Mouse (Mus musculus): ENCODE measurements around the gene Gimap7.
A peak's percentile ranks its signal among the peaks of the same experiment; 100 is the strongest.

The Gimap7 gene

DNA sequence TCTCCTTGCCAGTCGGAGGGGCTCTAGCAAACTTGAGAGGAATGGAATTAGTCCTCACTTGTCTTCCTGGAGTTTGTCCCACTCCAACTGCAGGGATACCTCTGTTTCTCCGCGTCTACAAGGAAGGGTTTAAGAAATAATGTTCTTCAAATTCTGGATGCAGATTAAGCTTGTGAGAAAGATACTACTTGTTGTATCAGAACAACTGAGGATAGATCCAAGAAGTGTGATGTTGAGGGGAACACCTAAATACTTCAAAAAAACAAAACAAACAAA is 21.3 kb downstream of the Gimap7 start:
- ATAC-seq (ENCODE audit: insufficient number of reproducible peaks, low FRiP score, low TSS enrichment), result no peak

DNA sequence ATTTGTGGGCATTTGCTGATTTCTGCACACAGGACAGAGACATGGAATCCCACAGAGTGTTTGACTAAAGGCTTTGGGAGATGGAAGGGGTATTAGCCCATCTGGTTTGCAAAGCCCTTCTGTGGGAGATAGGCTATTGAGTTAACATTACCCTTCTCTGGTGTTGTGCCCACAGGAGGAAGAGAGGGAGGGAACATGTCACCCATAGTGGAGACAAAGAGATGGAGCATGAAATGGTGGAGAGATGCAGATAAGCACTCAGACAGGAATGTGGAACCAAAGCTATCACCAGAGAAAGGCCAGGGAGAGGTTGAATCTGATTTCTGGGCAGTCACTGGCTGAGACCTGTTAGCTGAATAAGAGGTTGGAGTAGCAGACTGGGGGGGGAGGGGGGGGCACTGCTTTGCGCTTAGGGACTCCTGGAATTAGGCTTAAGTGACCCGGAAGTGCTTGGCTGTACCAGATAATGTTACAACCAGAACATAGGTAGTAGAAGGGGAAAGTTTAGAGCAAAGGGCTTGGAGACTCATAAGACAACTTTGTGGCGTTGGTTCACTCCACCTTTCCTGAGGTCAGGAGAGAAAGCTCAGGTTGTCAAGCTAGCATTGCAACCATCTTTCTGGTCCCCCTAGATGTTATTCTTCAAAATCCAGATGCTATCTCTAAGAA is 22.2 kb downstream of the Gimap7 start:
- no peak for ATAC-seq (ENCODE audit: insufficient number of reproducible peaks, low FRiP score, low TSS enrichment)

DNA sequence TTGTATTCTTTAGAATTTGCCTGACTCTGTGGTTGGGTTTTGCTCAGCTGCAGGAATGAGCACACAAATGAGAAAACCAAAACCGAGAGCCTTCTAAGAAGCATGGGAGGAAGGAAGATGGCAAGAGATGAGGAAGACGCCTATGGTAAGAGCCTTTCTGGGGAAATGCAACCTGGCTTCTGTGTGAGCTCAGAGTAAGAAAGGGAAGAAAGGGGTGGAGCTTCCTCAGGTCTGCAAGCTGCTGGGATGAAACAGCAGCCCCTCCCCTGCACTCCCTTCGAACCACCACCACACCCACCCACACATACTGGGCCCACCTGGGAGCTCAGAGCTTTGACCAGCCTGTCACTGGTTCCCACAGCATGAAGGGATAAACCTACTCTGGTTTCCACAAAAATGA is 22.9 kb downstream of the Gimap7 start:
- ATAC-seq (ENCODE audit: insufficient number of reproducible peaks, low FRiP score, low TSS enrichment), result no peak

DNA sequence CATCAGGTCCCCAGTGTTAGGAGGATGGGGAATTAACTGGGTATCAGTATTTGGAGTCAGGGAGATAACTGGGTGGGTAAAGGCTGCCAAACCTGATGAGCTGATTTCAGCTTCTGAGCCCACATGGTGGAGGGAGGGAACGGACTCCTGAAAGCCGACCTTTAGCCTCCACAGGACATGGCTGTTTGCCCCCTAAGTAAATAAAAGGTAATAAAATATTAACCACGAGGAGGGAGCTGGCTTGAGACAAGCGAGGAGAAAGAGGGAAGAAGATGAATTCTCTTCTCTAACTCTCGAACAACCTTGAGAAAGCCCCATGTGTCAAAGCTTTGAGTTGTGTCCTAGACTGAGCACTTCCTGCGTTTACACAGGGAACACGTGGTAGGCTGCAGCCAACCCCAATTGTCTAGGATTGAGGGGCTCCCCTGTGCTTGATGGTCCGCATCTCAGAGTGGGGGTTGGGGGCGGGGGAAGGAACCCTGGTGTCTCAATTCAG is 23.3 kb downstream of the Gimap7 start:
- ATAC-seq (ENCODE audit: insufficient number of reproducible peaks, low FRiP score, low TSS enrichment), result no peak

DNA sequence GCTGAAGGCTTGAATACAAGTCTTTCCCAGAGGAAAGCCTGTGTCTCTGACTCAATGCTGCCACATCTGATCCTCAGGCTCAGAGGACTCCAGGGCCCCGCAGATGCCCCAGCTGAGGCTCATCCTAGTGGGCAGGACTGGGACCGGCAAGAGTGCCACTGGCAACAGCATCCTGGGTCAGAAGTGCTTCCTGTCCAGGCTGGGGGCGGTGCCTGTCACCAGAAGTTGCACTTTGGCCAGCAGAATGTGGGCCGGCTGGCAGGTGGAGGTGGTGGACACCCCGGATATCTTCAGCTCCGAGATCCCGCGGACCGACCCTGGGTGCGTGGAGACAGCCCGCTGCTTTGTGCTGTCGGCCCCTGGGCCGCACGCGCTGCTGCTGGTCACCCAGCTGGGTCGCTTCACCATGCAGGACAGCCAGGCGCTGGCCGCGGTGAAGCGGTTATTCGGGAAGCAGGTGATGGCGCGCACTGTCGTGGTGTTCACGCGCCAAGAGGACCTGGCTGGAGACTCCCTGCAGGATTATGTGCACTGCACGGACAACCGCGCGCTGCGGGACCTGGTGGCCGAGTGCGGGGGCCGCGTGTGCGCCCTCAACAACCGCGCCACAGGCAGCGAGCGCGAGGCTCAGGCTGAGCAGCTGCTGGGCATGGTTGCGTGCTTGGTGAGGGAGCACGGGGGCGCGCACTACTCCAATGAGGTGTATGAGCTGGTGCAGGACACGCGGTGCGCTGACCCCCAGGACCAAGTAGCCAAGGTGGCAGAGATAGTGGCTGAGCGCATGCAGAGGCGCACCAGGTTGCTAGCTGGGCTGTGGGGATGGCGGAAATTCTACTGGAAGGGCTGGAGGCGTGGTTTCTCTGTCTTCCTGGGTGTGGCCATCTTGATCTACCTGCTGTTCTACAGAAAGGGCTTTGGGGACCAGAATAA is 24.3 kb downstream of the Gimap7 start:
- ATAC-seq (ENCODE audit: insufficient number of reproducible peaks, low FRiP score, low TSS enrichment), result no peak

DNA sequence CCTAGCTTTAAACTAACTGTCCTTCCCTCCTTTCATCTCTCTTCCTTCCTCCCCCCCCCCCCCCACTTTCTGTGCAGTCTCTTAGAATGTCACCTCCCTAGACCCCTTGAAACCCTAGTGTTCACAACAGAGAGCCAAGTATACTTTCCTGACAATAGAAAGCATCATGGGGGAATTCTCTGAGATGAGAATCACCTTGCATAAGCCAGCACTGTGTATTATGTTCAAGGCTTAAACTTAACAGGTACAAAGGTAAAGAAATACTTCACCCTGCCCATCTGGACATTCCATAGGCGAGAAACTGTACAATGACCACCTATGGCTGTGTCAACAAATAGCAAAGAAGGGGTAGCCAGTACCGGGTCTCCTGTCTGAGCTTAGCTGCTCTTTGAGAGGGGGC is 27.1 kb downstream of the Gimap7 start:
- ATAC-seq (ENCODE audit: insufficient number of reproducible peaks, low FRiP score, low TSS enrichment), result no peak

DNA sequence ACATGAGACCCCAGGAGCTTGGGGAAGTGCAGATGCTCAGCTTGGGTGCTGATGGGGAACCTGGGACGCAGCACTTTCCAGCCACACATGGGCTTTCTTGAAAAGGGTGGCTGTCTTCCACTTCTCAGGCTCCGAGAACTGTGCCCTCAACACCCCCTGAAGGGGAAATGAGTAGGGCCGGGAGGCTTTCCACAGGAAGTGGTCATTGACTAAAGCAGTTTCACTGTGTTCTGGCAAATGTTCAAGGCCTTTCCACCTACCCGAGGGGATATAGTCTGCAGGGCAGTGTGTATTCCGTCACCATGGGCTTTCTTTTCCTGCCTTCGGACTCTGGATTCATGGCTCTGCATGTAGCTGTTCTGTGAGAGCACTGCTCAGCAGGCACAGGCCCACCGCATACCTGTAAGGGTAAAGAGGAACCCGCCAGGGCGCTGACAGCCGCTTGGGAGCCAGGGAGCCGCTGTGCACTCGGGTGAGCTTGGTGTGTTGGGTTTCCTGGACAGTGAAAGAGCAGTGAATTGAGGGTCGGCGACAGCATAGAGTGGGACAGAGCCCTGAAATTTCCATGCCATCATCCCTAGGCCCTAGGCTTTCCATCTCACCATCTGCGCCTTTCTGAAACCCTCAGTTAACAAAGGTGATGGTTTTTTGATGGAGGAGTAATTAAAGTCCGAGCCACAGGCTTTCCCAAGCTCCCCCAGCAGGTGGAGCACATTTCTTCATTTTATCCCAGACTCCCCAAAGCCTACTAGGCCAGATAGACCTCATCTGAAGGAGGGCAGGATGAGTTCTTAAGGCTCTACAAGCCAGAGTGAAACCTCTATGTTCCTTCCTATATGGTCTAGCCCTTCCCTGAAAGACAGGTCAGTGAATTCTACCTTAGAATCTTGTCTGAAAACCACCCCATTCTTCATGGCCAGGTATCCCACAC is 27.8 kb downstream of the Gimap7 start, which contains the start of gene Gimap5:
Gimap5 (plus strand) TSS at position 239 of the 931 bp plus-strand sequence.
- ATAC-seq (ENCODE audit: insufficient number of reproducible peaks, low FRiP score, low TSS enrichment), result 0 out of 2 replicates have a peak, but pooled peaks have one; percentile 49

DNA sequence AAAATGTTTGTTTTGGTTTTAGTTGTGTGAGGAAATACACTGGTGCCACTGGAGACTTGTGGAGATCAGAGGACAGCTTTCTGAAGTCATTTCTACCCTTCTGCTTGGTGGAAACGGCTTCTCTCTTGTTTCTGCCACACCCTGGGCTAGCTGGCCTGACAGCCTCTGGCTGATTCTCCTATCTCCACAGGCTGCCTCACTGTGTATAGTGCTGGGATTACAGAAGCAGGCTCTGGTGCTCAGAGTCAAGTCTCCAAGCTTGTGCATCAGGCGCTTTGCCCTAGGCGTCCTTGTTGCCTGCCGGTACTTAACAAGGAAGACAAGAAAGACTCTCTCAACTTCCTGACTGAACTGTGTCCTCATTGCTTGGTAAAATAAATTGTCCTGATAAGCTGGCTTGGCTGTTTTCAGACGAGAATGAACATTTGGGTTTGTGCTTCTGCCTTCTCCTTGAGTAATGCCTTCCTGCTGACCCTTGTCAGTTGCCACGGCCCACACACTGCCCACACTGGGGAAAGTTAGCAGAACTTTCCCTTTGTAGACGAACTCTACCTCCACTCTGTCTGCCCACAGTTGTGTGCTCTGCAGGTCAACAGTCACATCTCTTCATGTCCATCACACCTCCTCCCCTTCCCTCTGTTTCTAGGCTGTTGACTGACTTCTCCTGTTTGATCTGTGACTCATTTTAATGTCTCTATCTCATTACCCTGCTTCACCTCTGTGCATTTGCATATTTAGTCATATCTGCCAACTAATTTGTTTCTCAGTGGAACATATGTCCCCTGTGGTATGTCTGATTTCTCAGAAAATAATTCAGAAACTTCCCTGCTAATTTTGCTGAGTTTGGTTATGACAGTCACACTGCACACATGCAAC is 28.9 kb downstream of the Gimap7 start:
- ATAC-seq (ENCODE audit: insufficient number of reproducible peaks, low FRiP score, low TSS enrichment), result no peak

DNA sequence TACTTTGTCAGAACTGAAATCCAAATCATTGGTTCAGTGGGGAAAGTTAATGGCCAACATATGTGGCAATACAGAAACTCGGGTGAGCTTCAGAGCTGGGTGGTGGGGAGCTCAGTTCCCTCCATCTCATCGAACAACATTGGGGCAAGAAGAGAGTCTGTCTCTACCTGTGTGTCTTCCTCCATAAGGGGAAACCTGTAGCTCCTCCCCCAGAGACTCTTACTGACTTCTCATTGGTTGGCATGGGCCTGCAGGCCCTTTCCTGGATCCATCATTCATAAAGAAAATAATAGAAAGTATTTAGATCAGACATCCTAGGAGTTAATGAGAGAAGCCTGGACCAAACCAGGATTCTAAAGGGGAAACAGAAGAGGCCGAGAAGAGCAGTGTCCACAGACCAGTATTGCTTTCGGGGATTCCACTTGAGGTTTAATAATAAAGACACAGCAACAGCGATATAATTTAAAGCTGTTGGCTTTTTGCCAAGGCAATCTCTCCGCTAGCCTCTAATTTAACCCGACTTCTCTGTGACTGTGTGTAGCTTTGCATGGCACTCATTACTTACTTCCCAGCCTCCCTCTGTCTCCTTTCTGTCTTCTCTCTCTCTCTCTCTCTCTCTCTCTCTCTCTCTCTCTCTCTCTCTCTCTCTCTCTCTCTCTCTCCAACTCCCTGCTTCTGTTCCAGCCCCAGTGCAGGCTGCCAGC is 45.3 kb downstream of the Gimap7 start:
- no peak for ATAC-seq (ENCODE audit: insufficient number of reproducible peaks, low FRiP score, low TSS enrichment)

DNA sequence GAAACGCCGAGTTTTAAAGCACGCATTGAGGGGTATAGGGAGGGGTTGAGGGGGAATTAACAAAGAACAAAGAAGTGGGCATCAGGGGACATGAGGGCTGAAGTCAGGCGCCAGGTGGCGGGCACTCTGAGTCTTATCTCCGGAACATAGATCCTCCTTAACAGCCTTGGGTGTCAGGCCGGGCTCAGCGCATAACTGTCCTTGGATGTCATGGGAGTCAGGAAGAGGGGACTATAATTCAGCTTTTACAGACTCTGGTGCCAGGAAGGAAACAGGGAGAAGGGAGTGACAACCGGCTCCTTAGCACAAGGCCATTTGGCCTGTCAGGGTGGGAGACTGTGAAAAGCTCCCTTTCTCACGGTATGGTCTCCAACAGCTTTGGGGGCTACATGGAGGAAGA is 46.1 kb downstream of the Gimap7 start:
- ATAC-seq (ENCODE audit: insufficient number of reproducible peaks, low FRiP score, low TSS enrichment), result no peak

DNA sequence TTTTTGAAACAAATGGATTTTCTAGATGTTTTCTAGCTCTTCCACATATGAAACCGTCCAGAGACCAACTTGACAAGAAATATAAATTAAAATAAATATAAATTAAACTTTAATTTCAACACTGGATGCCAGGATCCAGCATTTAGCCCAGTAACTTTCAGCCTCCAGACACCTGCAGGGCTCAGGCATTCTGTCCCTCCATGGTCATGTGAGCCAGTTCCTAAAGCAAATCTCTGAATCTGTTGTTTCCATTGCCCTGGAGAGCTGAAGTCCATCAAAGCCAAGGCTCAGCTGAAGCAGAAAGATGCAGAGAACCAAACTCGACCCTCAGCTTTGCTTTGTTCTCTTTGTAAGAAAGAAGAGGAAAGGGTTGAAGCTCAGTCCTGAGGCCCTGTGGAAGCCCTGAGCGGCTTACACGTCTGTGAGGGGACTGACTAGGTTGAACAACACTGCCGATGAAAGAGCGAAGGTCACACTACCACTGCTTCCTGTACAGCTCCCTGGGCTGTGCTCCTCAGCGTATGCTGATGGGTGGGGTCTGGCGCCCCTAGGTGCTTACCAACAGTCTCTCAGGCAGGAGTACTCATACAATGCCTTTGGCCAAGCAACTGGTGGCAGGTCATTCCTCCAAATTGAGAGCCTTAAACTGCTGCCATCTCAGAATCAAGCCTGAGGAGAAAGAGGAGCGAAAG is 49.9 kb downstream of the Gimap7 start:
- ATAC-seq (ENCODE audit: insufficient number of reproducible peaks, low FRiP score, low TSS enrichment), result no peak

DNA sequence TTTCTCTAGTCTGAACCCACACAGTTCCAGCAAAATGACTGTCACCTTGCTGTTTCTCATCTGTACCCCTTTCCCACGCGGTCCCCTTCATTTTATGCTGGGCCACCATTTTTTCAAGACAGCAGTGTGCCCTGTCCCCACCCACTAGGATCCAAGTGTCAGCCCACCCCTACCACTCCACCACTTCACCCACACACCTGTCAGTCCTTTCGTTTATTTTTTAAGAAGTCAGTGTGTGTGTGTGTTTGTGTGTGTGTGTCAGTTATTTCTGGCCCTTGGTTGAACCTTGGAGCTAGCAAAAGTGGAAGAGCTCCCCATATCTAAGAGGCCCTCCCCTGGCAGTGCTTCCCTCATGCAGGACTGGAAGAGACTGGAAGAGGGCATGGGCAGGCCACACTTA is 50.5 kb downstream of the Gimap7 start:
- no peak for ATAC-seq (ENCODE audit: insufficient number of reproducible peaks, low FRiP score, low TSS enrichment)

DNA sequence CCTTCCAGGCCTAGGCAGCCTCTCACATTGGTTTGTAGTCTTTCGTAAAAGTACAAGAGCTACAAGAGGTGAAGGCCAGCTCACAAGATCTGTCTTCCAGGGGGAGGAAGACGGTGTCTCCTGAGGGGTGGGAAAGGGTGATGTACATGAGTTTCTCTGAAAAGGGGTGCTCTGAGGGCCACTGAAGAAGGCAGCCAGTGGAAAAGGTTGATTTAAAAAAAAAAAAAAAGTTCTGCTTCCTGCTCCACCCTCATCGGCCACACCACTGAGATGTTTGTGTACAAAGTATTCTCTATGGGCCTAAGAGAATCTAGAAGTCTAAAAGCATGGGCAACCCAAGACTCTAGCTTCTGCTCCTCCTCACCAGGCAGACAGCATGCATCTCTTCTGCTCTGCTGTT is 52.3 kb downstream of the Gimap7 start, which contains the start of gene Gimap3:
Gimap3 (minus strand) TSS at position 156 of the 400 bp plus-strand sequence.
- ATAC-seq (ENCODE audit: insufficient number of reproducible peaks, low FRiP score, low TSS enrichment), result no peak

DNA sequence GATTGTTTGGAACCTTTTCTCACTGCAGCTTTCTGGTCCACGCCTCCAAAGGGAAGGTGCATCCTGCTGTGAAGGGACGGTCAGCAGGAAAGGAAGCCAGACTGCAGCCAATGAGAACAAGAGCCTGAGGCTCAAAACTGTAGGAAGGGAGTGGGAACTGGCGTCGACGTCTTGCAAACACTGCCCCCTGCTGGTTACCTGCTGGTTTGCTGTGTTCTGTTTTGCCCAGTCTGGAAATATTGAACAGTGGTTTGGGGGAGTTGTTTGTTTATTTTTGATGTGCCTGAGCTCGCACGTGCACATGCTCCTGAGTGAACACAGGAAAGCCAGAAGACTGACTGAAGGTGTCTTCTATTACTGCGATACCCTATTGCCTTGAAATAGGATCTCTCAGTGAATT is 53.6 kb downstream of the Gimap7 start:
- ATAC-seq (ENCODE audit: insufficient number of reproducible peaks, low FRiP score, low TSS enrichment), result peak; percentile 78
